Mouse (Mus musculus): ENCODE results near the gene 2810006K23Rik. TPM values are rescaled to one million over a fixed set of nuclear protein-coding genes. Genes with fewer than 3 reads are reported as not detected.

2810006K23Rik gene
- total and polyA plus RNA-seq, 3 experiments: 7.6 to 13.3 TPM; not detected in 1

DNA sequence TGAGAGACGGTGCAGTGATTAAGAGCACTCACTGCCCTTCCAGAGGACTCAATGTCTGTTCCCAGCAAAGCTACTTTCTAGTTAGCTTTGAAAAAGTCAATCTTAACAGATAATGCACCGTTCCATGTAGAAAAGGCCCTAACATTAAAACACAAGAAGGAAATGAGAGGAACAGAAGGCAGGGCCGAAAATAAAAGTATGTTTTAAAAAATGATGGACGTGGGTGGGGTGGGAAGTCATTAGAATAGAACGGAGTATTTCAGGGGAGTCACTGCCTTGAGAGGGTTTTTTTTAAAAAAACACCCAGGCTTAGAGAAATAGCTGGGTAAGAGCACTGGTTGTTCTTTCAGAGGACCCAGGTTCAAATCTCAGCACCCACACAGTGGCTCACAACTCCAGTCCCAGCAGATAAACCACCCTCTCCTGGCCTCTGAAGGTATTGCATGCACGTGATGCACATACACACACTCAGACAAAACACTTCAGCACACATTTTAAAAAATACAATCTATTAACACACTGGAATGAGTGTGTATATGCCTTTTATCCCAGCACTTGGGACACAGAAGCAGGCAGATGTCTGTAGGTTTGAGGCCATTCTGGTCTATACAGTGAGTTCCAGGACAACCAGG, 40.2 kb upstream of the 2810006K23Rik start:
- Histone ChIP-seq H3K4me1 (ENCODE audit: control insufficient read depth in 1 of 2, insufficient read depth in 2 of 2, low read length in 2 of 2) (no peaks in the 10 kb centered on the region), H3K4me3 (ENCODE audit: control insufficient read depth in 1 of 2, insufficient read depth in 1 of 2, low read depth in 2 of 2, low read length in 2 of 2) (no peak overlapping the region), H3K27ac (ENCODE audit: control insufficient read depth, low read depth, low read length) (no peak overlapping the region), H3K9me3 (replicated peaks; ENCODE audit: insufficient read depth, low read length) (no peaks in the 10 kb centered on the region), H3K36me3 (ENCODE audit: control insufficient read depth in 1 of 2, insufficient read depth in 2 of 2, low read length in 2 of 2) (peaks cover 0 to 11% of the 10 kb centered on the region in 2 experiments; a peak in 2 of 4 replicates), H3K9ac (ENCODE audit: control insufficient read depth, low read depth, low read length, poor library complexity, severe bottlenecking) (no peak overlapping the region), H3K27me3 (ENCODE audit: control insufficient read depth in 1 of 2, insufficient read depth in 2 of 2, low read length in 2 of 2) (no peaks in the 10 kb centered on the region), H3K79me2 (ENCODE audit: control insufficient read depth, insufficient read depth, low read length, poor library complexity) (no peaks in the 10 kb centered on the region)
- peak; percentile 22 for DNase-seq (ENCODE audit: low read depth, low spot score)
- TF ChIP-seq EP300 (IDR thresholded peaks at IDR 0.05; ENCODE audit: low read depth in 1 of 2, low read length in 2 of 2) (no peak), SMC3 (IDR thresholded peaks at IDR 0.05; ENCODE audit: low read depth, low read length) (0 out of 2 replicates have a peak, but pooled peaks have one; percentile 11), CTCF (IDR thresholded peaks at IDR 0.05 in 2 of 3, conservative IDR thresholded peaks at IDR 0.05 in 1 of 3; ENCODE audit: control insufficient read depth in 1 of 3, insufficient read depth in 1 of 3, low read depth in 2 of 3, low read length in 3 of 3, poor library complexity in 1 of 3, severe bottlenecking in 1 of 3) (peak in 2 of 3 experiments; percentile 9 to 31; a peak in 2 of 6 replicates)

- H3K9me3 ChIP-seq (replicated peaks; ENCODE audit: insufficient read depth, low read length): no peaks in the 10 kb centered on the region
- no peaks in the 10 kb centered on the region for H3K4me1 ChIP-seq (ENCODE audit: control insufficient read depth in 1 of 2, insufficient read depth in 2 of 2, low read length in 2 of 2)
- H3K79me2 ChIP-seq (ENCODE audit: control insufficient read depth, insufficient read depth, low read length, poor library complexity): no peaks in the 10 kb centered on the region
- H3K4me3 ChIP-seq (ENCODE audit: control insufficient read depth in 1 of 2, insufficient read depth in 1 of 2, low read depth in 2 of 2, low read length in 2 of 2): no peak overlapping the region
- TF ChIP-seq ZKSCAN1 (IDR thresholded peaks at IDR 0.05; ENCODE audit: low read depth, low read length): no peak
- no peak for TF ChIP-seq BHLHE40 (IDR thresholded peaks at IDR 0.05; ENCODE audit: borderline replicate concordance, low read depth, low read length)
- no peak for TF ChIP-seq GATA1 (IDR thresholded peaks at IDR 0.05; ENCODE audit: low read depth, low read length)
- H3K27ac ChIP-seq (ENCODE audit: control insufficient read depth, low read depth, low read length): no peak overlapping the region
- H3K36me3 ChIP-seq (ENCODE audit: control insufficient read depth in 1 of 2, insufficient read depth in 2 of 2, low read length in 2 of 2): peaks cover 0 to 9% of the 10 kb centered on the region in 2 experiments; a peak in 2 of 4 replicates
- H3K27me3 ChIP-seq (ENCODE audit: control insufficient read depth in 1 of 2, insufficient read depth in 2 of 2, low read length in 2 of 2): no peaks in the 10 kb centered on the region
- H3K9ac ChIP-seq (ENCODE audit: control insufficient read depth, low read depth, low read length, poor library complexity, severe bottlenecking): no peak overlapping the region
- no peak for DNase-seq (ENCODE audit: low read depth, low spot score)
Measured at GRCm38 (mm10) chr5:124290216-124290615, 37.7 kb upstream of the 2810006K23Rik start.

DNA sequence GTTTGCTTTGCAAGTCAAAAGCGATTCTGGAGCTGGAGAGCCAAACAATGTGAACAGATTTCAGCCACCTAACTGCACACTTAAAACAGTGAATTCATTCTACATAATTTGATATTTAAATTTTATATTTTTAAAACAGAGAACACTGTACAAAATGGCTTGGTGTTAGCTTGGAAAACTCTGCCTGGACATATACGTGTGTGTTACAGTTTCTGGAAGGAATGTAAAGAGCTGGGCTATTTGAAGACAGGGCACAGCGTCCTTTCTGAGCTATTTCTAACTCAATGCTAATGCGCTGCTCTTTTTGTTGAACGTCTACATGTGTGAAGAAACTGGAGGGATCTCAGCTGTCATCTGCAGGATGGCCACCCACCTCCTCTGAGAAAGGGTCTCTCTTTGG, 33.9 kb upstream of the 2810006K23Rik start:
- no peak for TF ChIP-seq EP300 (IDR thresholded peaks at IDR 0.05; ENCODE audit: low read depth in 1 of 2, low read length in 2 of 2)
- no peak for TF ChIP-seq GATA1 (IDR thresholded peaks at IDR 0.05; ENCODE audit: low read depth, low read length)
- TF ChIP-seq ZC3H11A (IDR thresholded peaks at IDR 0.05; ENCODE audit: low read depth, low read length): no peak

GRCm38 (mm10) chr5:124296475-124296874, 31.4 kb upstream of the 2810006K23Rik start:
- Histone ChIP-seq H3K36me3 (ENCODE audit: control insufficient read depth in 1 of 2, insufficient read depth in 2 of 2, low read length in 2 of 2) (peaks cover 0 to 3% of the 10 kb centered on the region in 2 experiments; a peak in 2 of 4 replicates), H3K27me3 (ENCODE audit: control insufficient read depth in 1 of 2, insufficient read depth in 2 of 2, low read length in 2 of 2) (no peaks in the 10 kb centered on the region), H3K27ac (ENCODE audit: control insufficient read depth, low read depth, low read length) (no peak overlapping the region)

More for the DNA sequence above, 33.9 kb upstream of the 2810006K23Rik start:
- no peaks in the 10 kb centered on the region for H3K27me3 ChIP-seq (ENCODE audit: control insufficient read depth in 1 of 2, insufficient read depth in 2 of 2, low read length in 2 of 2)
- DNase-seq (ENCODE audit: low read depth, low spot score): no peak
- no peaks in the 10 kb centered on the region for H3K4me1 ChIP-seq (ENCODE audit: control insufficient read depth in 1 of 2, insufficient read depth in 2 of 2, low read length in 2 of 2)
- no peaks in the 10 kb centered on the region for H3K79me2 ChIP-seq (ENCODE audit: control insufficient read depth, insufficient read depth, low read length, poor library complexity)
- no peak overlapping the region for H3K9ac ChIP-seq (ENCODE audit: control insufficient read depth, low read depth, low read length, poor library complexity, severe bottlenecking)
- H3K36me3 ChIP-seq (ENCODE audit: control insufficient read depth in 1 of 2, insufficient read depth in 2 of 2, low read length in 2 of 2): peaks cover 0 to 5% of the 10 kb centered on the region in 2 experiments; a peak in 2 of 4 replicates
- H3K9me3 ChIP-seq (replicated peaks; ENCODE audit: insufficient read depth, low read length): no peaks in the 10 kb centered on the region
- no peak overlapping the region for H3K27ac ChIP-seq (ENCODE audit: control insufficient read depth, low read depth, low read length)
- no peak overlapping the region for H3K4me3 ChIP-seq (ENCODE audit: control insufficient read depth in 1 of 2, insufficient read depth in 1 of 2, low read depth in 2 of 2, low read length in 2 of 2)

More at GRCm38 (mm10) chr5:124296475-124296874, 31.4 kb upstream of the 2810006K23Rik start:
- H3K79me2 ChIP-seq (ENCODE audit: control insufficient read depth, insufficient read depth, low read length, poor library complexity): no peaks in the 10 kb centered on the region
- H3K9me3 ChIP-seq (replicated peaks; ENCODE audit: insufficient read depth, low read length): no peaks in the 10 kb centered on the region
- H3K9ac ChIP-seq (ENCODE audit: control insufficient read depth, low read depth, low read length, poor library complexity, severe bottlenecking): no peak overlapping the region
- H3K4me1 ChIP-seq (ENCODE audit: control insufficient read depth in 1 of 2, insufficient read depth in 2 of 2, low read length in 2 of 2): no peaks in the 10 kb centered on the region
- TF ChIP-seq RAD21 (IDR thresholded peaks at IDR 0.05; ENCODE audit: low read depth, low read length) (no peak), JUND (IDR thresholded peaks at IDR 0.05; ENCODE audit: low read depth, low read length) (no peak), ETS1 (IDR thresholded peaks at IDR 0.05; ENCODE audit: low read depth, low read length) (no peak), BHLHE40 (IDR thresholded peaks at IDR 0.05; ENCODE audit: borderline replicate concordance, low read depth, low read length) (no peak), HCFC1 (IDR thresholded peaks at IDR 0.05; ENCODE audit: low read depth, low read length) (no peak), USF1 (IDR thresholded peaks at IDR 0.05; ENCODE audit: low read depth, low read length) (no peak), CHD1 (IDR thresholded peaks at IDR 0.05; ENCODE audit: low read depth, low read length) (no peak), GATA1 (IDR thresholded peaks at IDR 0.05; ENCODE audit: low read depth, low read length) (no peak), TBP (IDR thresholded peaks at IDR 0.05; ENCODE audit: low read depth, low read length) (no peak), UBTF (IDR thresholded peaks at IDR 0.05; ENCODE audit: borderline replicate concordance, insufficient read depth, low read depth, low read length) (no peak), NRF1 (IDR thresholded peaks at IDR 0.05; ENCODE audit: insufficient read depth, low read depth, low read length, poor library complexity, severe bottlenecking) (no peak), MYB (IDR thresholded peaks at IDR 0.05; ENCODE audit: low read depth, low read length) (no peak)
- no peak for DNase-seq (ENCODE audit: low read depth, low spot score)
- no peak overlapping the region for H3K4me3 ChIP-seq (ENCODE audit: control insufficient read depth in 1 of 2, insufficient read depth in 1 of 2, low read depth in 2 of 2, low read length in 2 of 2)

Data from MEL (cell line).